Mouse (Mus musculus) neural tube, embryonic 12.5 days (tissue): ENCODE results near the gene Dcps. TPM values are rescaled to one million over a fixed set of nuclear protein-coding genes. Genes with fewer than 3 reads are reported as not detected.
"Not testable (repeated sequence)": the region's sequence is repeated elsewhere in the genome, so short reads cannot be mapped to it uniquely, and the experiment has no call there.

Experiments used
- ATAC-seq: fragments of 200-750 bp; cut with Nextera tagmentation; 2 replicates; pipeline ENCODE4 v1.8.0; 2017; ENCODE audit warnings: low read depth, mild to moderate bottlenecking, moderate TSS enrichment, moderate library complexity; ENCODE audit not compliant: low FRiP score
- H3K27ac ChIP-seq: fragments of 300-500 bp; sonication (generic); 2 replicates; pipeline ENCODE4 v1.5.1; 2016
- H3K27me3 ChIP-seq: fragments of 300-500 bp; sonication (generic); replicated peaks from 2 replicates; pipeline ENCODE4 v1.6.1; 2016; ENCODE audit warnings: mild to moderate bottlenecking
- H3K36me3 ChIP-seq: fragments of 300-500 bp; sonication (generic); 2 replicates; pipeline ENCODE4 v1.6.1; 2016; ENCODE audit warnings: mild to moderate bottlenecking
- H3K4me1 ChIP-seq: fragments of 300-500 bp; sonication (generic); 2 replicates; pipeline ENCODE4 v1.6.1; 2016
- H3K4me2 ChIP-seq: fragments of 300-500 bp; sonication (generic); replicated peaks from 2 replicates; pipeline ENCODE4 v1.6.1; 2016; ENCODE audit warnings: mild to moderate bottlenecking
- H3K4me3 ChIP-seq: fragments of 300-500 bp; sonication (generic); 2 replicates; pipeline ENCODE4 v1.5.1; 2016
- H3K9ac ChIP-seq: fragments of 300-500 bp; sonication (generic); 2 replicates; pipeline ENCODE4 v1.6.1; 2016; ENCODE audit warnings: mild to moderate bottlenecking
- H3K9me3 ChIP-seq: fragments of 300-500 bp; sonication (generic); 2 replicates; pipeline ENCODE4 v1.6.1; 2016; ENCODE audit warnings: mild to moderate bottlenecking
- WGBS: fragments of 180-500 bp; shearing (Covaris S2); methylation state at CpG from one replicate; pipeline ENCODE4 v1.1.7; 2016; 5-methylcytosine and 5-hydroxymethylcytosine counted together
- polyA plus RNA-seq: library from polyadenylated mRNA; unstranded; fragments of >200 nt; fragmentation: Nextera tagmentation; extraction: Ambion mirVana; gene quantifications from 2 replicates; pipeline ENCODE4 v1.2.1, GENCODE M21; 2016

The Dcps gene
- polyA plus RNA-seq, 1 experiment from 2014 or later = 71.7 TPM

DNA sequence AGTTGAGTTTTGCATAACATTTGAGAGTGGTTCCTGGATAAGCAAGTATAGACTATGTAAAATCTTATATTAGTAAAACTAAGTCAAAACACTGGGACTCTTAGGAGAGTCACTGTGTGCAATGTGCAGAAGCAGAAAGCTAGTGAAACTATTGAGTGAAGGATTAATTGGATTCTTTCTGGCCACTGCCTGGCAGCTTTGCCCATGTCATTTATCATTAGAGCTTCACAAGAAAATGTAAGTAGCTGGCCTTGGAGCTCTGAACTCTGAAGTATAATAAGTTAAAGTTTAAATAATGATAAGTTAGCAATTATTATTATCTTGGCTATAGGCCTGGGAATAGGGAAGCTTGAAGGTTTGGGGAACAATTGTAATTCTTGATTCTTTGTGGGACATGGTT lies 27.0 kb downstream of the Dcps start:
- ATAC-seq, H3K4me3 ChIP-seq, H3K4me2 ChIP-seq, H3K9ac ChIP-seq, H3K36me3 ChIP-seq, H3K4me1 ChIP-seq, H3K27me3 ChIP-seq, H3K27ac ChIP-seq, H3K9me3 ChIP-seq: not testable (repeated sequence)

- not testable (repeated sequence) for H3K4me3 ChIP-seq, H3K4me2 ChIP-seq, H3K27ac ChIP-seq, H3K9ac ChIP-seq, H3K27me3 ChIP-seq, H3K4me1 ChIP-seq, H3K9me3 ChIP-seq, H3K36me3 ChIP-seq, ATAC-seq
- WGBS = 95% methylated on average over 14 of the region's 14 CpGs
Measured at GRCm38 (mm10) chr9:35147261-35147660, 28.6 kb downstream of the Dcps start.

GRCm38 (mm10) chr9:35145829-35146228 lies 30.0 kb downstream of the Dcps start:
- Histone ChIP-seq H3K4me1 (no peaks in the 10 kb centered on the region), H3K4me3 (no peak overlapping the region), H3K9ac (no peak overlapping the region), H3K9me3 (no peaks in the 10 kb centered on the region), H3K4me2 (no peak overlapping the region), H3K27ac (no peak overlapping the region), H3K36me3 (no peaks in the 10 kb centered on the region), H3K27me3 (no peaks in the 10 kb centered on the region)
- ATAC-seq = no peak
- 70% methylated on average over 1 of the region's 1 CpGs for WGBS

DNA sequence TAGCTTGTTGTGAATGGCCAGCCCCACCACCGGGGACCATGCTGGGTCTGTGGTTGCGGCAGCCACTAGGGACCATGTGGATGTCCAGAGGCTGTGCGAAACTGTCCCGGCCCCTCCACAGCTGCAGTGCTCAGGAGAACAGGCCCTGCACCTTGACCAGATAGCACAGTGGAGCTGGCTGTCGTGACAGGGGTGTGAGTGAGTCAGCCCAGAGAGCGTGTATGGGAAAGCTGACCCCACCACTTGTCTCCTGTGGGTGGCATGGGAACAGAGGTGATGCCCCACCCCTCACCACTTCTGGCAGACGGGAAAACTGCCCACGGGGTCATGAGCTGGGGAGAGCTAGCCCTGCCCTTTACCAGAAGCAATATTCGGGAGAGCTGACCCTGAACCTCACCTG lies 30.7 kb downstream of the Dcps start:
- Histone ChIP-seq H3K4me3 (no peak overlapping the region), H3K9me3 (no peaks in the 10 kb centered on the region), H3K27me3 (no peaks in the 10 kb centered on the region), H3K4me1 (no peaks in the 10 kb centered on the region), H3K4me2 (no peak overlapping the region), H3K9ac (no peak overlapping the region), H3K36me3 (no peaks in the 10 kb centered on the region), H3K27ac (no peak overlapping the region)
- ATAC-seq = no peak
- WGBS = 93% methylated on average over 9 of the region's 9 CpGs

DNA sequence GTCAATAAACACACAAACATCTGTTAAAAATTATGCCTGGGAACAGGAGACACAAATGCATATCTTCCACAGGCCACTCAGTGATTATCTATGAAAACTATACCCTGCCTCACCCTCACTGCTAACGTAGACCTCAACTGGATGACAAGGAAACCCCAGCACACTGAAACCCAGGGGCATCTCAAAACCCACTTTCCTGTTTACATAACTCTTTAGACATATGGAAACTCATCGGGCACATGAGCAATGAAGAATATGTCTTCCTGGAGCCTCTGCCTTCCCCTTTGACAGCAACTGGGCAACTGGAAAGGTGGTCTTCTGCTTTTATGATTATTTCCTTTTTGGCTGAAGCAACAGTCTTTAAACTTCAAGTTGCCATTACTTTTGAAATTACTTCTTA lies 33.6 kb downstream of the Dcps start:
- ATAC-seq = no peak
- H3K27ac ChIP-seq = no peak overlapping the region
- no peaks in the 10 kb centered on the region for H3K27me3 ChIP-seq
- H3K4me3 ChIP-seq = no peak overlapping the region
- no peaks in the 10 kb centered on the region for H3K4me1 ChIP-seq
- H3K9me3 ChIP-seq = no peaks in the 10 kb centered on the region
- no peak overlapping the region for H3K4me2 ChIP-seq
- WGBS = 87% methylated on average over 2 of the region's 2 CpGs
- no peak overlapping the region for H3K9ac ChIP-seq
- H3K36me3 ChIP-seq = no peaks in the 10 kb centered on the region

- 71% methylated on average over 5 of the region's 5 CpGs for WGBS
- no peaks in the 10 kb centered on the region for H3K9me3 ChIP-seq
- H3K9ac ChIP-seq = no peak overlapping the region
- no peaks in the 10 kb centered on the region for H3K4me1 ChIP-seq
- no peak for ATAC-seq
- no peak overlapping the region for H3K4me3 ChIP-seq
- H3K36me3 ChIP-seq = no peaks in the 10 kb centered on the region
- no peak overlapping the region for H3K27ac ChIP-seq
- H3K27me3 ChIP-seq = no peaks in the 10 kb centered on the region
- H3K4me2 ChIP-seq = no peak overlapping the region
Measured at GRCm38 (mm10) chr9:35139231-35139744, 36.6 kb downstream of the Dcps start.

DNA sequence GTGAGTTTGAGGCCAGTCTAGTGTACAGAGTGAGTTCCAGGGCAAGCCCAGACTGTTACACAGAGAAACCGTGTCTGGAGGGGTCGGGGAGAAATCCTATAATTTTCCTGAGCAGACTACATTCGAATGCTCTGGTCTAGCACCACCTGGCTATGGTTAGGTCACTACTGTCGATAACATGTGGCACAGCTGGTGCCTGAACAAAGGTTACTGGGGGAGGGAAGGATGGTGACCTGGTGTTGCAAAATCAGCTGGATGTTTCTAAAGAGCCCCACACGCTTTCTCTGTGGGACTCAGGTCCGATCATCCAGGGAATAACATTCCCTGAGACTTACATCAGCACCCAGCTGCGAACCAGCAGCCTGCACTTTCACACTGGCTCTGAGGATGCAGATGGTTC lies 37.8 kb downstream of the Dcps start:
- Histone ChIP-seq H3K36me3 (no peaks in the 10 kb centered on the region), H3K9ac (no peak overlapping the region), H3K4me2 (no peak overlapping the region), H3K9me3 (no peaks in the 10 kb centered on the region), H3K4me3 (no peak overlapping the region), H3K27ac (no peak overlapping the region), H3K27me3 (no peaks in the 10 kb centered on the region), H3K4me1 (no peaks in the 10 kb centered on the region)
- WGBS = 84% methylated on average over 7 of the region's 7 CpGs
- no peak for ATAC-seq

DNA sequence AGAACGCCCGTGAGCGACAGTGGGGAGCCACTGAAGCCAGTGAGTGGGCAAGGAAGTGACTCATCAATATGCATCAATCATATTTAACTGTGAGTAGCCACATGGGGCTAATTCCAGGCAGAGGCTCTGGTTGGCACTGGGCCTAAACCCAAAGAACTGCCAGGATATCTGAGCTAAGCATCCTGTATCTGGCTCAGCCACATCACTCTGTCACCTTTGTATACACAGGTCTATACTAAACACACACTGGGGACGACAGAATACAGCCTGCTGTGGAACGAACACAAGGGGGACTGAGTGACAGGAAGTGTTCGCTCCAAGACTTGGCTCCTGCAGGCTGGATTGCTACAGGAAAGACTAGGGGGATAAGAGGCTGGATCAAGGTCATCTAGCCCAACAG lies 40.3 kb downstream of the Dcps start:
- H3K27me3 ChIP-seq = no peaks in the 10 kb centered on the region
- H3K36me3 ChIP-seq = no peaks in the 10 kb centered on the region
- no peak overlapping the region for H3K27ac ChIP-seq
- H3K9me3 ChIP-seq = no peaks in the 10 kb centered on the region
- ATAC-seq = no peak
- H3K9ac ChIP-seq = no peak overlapping the region
- H3K4me3 ChIP-seq = no peak overlapping the region
- H3K4me1 ChIP-seq = no peaks in the 10 kb centered on the region
- H3K4me2 ChIP-seq = no peak overlapping the region
- 79% methylated on average over 6 of the region's 6 CpGs for WGBS

DNA sequence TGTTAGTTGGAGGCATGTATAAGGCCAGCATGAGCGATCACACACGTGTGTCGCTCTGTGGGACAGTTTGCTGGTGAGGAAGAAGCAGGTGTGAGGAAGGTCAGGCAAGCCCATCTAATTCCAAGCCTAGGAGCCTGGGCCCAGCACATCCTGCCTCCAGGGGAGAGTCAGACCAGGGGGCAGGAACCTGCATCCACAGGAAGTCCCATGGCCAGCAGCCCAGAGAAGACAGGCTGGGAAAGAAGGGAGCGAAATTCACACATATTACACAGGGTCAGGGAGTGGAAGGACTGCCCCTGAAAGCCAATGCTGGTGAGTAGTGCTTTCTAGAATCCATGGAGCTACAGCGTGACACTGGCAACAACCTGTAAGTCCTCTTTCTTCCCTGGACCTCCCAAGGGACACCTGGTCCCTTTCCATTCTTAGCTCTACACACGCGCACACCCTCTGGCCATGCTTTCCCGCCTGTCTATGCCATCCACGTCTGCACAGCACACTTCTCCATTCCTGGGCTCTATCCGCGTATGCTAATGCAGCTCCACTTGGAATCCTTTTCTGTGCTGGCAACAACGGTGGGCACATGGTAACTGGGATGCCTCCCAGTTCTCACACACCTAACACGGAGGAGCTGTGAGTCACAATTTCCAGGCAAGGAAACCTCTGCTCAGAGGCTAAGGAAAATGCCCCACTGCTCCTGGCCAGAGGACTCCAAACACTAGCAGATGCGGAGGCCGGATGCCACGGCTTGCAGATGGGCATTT lies 44.0 kb downstream of the Dcps start:
- peaks cover 7% of the 10 kb centered on the region for H3K36me3 ChIP-seq
- 90% methylated on average over 16 of the region's 16 CpGs for WGBS
- no peak overlapping the region for H3K4me3 ChIP-seq
- H3K4me2 ChIP-seq = no peak overlapping the region
- H3K4me1 ChIP-seq = no peaks in the 10 kb centered on the region
- no peaks in the 10 kb centered on the region for H3K27me3 ChIP-seq
- H3K9me3 ChIP-seq = no peaks in the 10 kb centered on the region
- no peak overlapping the region for H3K9ac ChIP-seq
- no peak overlapping the region for H3K27ac ChIP-seq
- ATAC-seq = no peak

DNA sequence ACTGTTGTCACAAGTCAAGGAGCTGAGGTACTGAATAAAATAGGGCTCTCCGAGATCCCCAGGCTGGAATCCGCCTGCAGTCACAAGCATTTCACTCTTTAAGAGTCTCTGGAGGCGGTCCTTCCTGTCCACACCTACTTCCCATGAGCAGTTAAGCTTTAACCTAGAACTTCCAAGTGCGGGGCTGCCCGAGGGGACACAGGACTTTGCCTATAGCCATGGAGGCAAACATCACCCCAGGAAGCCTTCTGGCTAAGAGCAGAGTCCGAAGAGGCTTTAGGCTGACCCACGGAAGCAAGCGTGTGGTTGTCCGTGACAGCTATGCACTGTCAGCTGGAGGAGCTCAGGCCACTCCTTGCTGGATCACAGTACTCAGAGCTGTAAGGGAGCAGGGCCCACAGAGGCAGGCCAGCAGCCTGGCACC lies 46.9 kb downstream of the Dcps start:
- no peaks in the 10 kb centered on the region for H3K27me3 ChIP-seq
- no peak overlapping the region for H3K4me2 ChIP-seq
- no peaks in the 10 kb centered on the region for H3K4me1 ChIP-seq
- no peaks in the 10 kb centered on the region for H3K9me3 ChIP-seq
- ATAC-seq = no peak
- H3K27ac ChIP-seq = no peak overlapping the region
- 91% methylated on average over 9 of the region's 9 CpGs for WGBS
- no peak overlapping the region for H3K4me3 ChIP-seq
- H3K36me3 ChIP-seq = peaks cover 26% of the 10 kb centered on the region
- H3K9ac ChIP-seq = no peak overlapping the region

DNA sequence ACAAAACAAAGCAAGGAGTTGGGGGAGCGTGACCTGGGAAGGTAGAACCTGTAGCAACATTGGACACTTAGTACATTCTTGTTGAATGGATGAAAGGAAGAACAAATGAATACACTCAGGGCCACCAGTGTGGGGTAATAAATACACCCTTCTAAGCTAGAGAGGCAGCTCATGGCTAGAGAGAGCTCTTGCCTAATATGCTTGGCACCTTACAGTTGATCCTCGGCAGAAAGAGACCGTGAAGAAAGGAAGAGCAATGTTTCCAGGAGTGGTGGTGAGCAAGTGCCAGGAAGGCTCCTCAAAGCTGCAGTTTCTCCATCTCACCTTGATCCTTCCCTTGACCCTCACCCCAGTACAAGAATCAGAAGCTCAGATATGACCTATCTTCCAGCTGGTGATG lies 47.3 kb downstream of the Dcps start:
- H3K4me2 ChIP-seq = no peak overlapping the region
- no peaks in the 10 kb centered on the region for H3K4me1 ChIP-seq
- ATAC-seq = no peak
- peaks cover 28% of the 10 kb centered on the region for H3K36me3 ChIP-seq
- no peak overlapping the region for H3K9ac ChIP-seq
- 91% methylated on average over 3 of the region's 3 CpGs for WGBS
- no peaks in the 10 kb centered on the region for H3K9me3 ChIP-seq
- H3K27me3 ChIP-seq = no peaks in the 10 kb centered on the region
- H3K4me3 ChIP-seq = no peak overlapping the region
- H3K27ac ChIP-seq = no peak overlapping the region

DNA sequence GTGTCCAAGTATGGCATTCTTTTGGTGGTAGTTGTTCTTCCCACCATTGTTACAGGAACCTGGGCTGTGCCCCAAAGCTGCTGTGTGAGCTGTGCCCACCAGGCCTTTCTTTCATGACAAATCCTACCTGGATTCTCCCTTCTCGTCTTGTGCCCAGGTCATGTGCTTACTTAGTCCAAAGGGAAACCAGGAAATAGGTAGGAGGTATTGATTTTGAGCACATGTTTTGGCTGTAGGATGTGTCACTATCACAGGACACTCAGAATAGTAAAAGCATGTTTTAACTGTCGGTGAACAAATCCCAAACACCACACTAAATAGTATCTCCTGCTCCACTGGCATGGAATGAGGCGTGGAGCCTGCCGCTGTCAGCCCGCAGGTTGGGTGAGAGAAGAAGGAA lies 48.3 kb downstream of the Dcps start:
- Histone ChIP-seq H3K9ac (no peak overlapping the region), H3K36me3 (peaks cover 30% of the 10 kb centered on the region)
- 90% methylated on average over 5 of the region's 5 CpGs for WGBS

DNA sequence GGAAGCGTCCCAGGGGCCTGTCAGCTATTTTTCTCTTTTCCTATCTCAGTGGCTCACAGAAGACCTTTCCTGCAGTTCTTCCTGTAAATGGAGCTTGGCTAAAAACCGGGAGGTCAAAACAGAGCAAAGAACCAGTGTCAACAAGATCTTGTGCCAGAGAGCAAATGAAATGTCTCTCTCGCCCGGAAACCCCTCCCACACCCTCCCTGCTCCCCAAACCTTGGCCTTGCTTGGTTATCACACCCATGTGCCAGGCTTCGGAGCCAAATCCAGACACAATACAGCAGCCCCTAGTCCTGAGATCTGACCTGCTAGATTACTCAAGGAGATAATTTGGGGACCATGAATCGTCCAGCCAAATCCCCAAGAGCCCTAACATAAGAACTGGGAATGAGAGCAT lies 48.7 kb downstream of the Dcps start:
- peaks cover 30% of the 10 kb centered on the region for H3K36me3 ChIP-seq
- no peaks in the 10 kb centered on the region for H3K27me3 ChIP-seq
- H3K4me2 ChIP-seq = no peak overlapping the region
- 91% methylated on average over 6 of the region's 6 CpGs for WGBS
- no peak overlapping the region for H3K4me3 ChIP-seq
- no peak overlapping the region for H3K27ac ChIP-seq
- no peaks in the 10 kb centered on the region for H3K4me1 ChIP-seq
- H3K9me3 ChIP-seq = no peaks in the 10 kb centered on the region
- H3K9ac ChIP-seq = no peak overlapping the region
- ATAC-seq = no peak

More for the DNA sequence above, 48.3 kb downstream of the Dcps start:
- no peaks in the 10 kb centered on the region for H3K27me3 ChIP-seq
- no peaks in the 10 kb centered on the region for H3K9me3 ChIP-seq
- no peak overlapping the region for H3K4me2 ChIP-seq
- no peak overlapping the region for H3K27ac ChIP-seq
- no peak for ATAC-seq
- H3K4me3 ChIP-seq = no peak overlapping the region
- H3K4me1 ChIP-seq = no peaks in the 10 kb centered on the region
